In the genomic region with DNA sequence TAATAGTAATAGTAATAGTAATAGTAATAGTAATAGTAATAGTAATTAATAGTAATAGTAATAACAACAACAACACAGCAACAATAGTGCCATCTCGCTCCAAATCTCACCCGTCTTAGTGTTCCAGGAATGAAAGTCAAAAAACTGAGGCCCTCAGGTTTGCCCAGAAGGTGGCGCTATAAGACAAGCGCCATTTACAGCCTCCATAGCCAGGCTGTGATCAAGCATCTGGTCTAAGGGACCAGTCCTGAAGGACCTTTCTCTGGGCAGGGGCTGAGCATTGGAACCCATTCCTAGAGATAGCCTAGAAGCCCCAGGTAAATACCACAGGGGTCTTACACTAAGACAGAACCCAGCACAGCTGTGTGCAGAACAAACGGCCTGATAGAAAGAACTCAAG, we compare ENCODE assay signal across 1 mouse cellular context.
TF ChIP-seq lines count a peak whose summit lies in the region.

No protein-coding gene starts in this region.

TF ChIP-seq in MEL, 35 proteins besides CTCF, POLR2A, EP300 and RAD21 (continued from another document):
- no peak for TF ChIP-seq JUND (IDR thresholded peaks at IDR 0.05; ENCODE audit: low read depth, low read length)
- TF ChIP-seq POLR2AphosphoS2 (IDR thresholded peaks at IDR 0.05; ENCODE audit: low read length): no peak
- no peak for TF ChIP-seq TCF12 (IDR thresholded peaks at IDR 0.05; ENCODE audit: low read depth, low read length)
- TF ChIP-seq ZMIZ1 (IDR thresholded peaks at IDR 0.05; ENCODE audit: low read depth, low read length): no peak
- no peak for TF ChIP-seq CHD1 (IDR thresholded peaks at IDR 0.05; ENCODE audit: low read depth, low read length)
- no peak for TF ChIP-seq MXI1 (IDR thresholded peaks at IDR 0.05; ENCODE audit: low read depth, low read length)
- no peak for TF ChIP-seq MYC (IDR thresholded peaks at IDR 0.05; ENCODE audit: low read depth, low read length)
TF ChIP-seq in MEL: peak in this region for 5.
